Mouse (Mus musculus): ENCODE results near the gene Gbx2.

DNA sequence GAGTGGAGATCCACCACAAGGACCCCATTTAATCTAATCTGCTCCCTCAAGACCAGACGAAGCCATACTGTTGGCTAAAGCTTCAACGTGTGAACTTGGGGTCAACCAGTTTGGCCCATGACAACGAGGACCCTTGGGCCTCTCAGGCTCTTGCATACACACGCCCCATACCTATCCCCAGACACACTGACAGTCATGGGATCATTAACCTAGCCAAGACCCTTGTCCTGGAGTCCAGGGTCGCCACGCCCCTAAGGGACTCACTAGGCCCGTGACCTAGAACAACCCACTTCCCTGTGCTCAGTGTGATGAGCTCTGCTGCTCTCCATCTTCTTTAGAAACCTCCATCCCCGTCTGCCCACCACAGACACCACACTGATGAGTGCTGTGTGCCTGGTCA lies 46.6 kb downstream of the Gbx2 start:
- TF ChIP-seq CTCF (IDR thresholded peaks at IDR 0.05; ENCODE audit: borderline replicate concordance, control insufficient read depth, extremely low read depth, insufficient read depth, low read length, poor library complexity) (no peak), POLR2A (IDR thresholded peaks at IDR 0.05; ENCODE audit: control insufficient read depth, extremely low read depth, insufficient read depth, low read length, poor library complexity) (no peak)

All from thymus, adult 2 months (tissue).